Mouse (Mus musculus) limb, embryonic 14.5 days (tissue): ENCODE measurements around the gene Larp4b. TPM values are rescaled to one million over a fixed set of nuclear protein-coding genes. Genes with fewer than 3 reads are reported as not detected.

Experiments
- ATAC-seq: fragments of 200-750 bp; cut with Nextera tagmentation; 2 replicates; pipeline ENCODE4 v1.8.0; 2017; ENCODE audit warnings: low read depth, moderate number of reproducible peaks, moderate TSS enrichment; ENCODE audit not compliant: low FRiP score
- DNase-seq: peaks from one replicate; pipeline ENCODE4 v3.0.0-alpha.2; 2015; ENCODE audit warnings: low spot score
- H3K27ac ChIP-seq: fragments of 300-500 bp; sonication (generic); replicated peaks from 2 replicates; pipeline ENCODE4 v1.5.1; 2014; ENCODE audit warnings: low read depth, mild to moderate bottlenecking, low read length, moderate library complexity, mixed read lengths
- H3K27me3 ChIP-seq: fragments of 300-500 bp; sonication (generic); 2 replicates; pipeline ENCODE4 v1.6.1; 2014; ENCODE audit warnings: low read length, mixed read lengths; ENCODE audit not compliant: control insufficient read depth, insufficient read depth
- H3K36me3 ChIP-seq: fragments of 300-500 bp; sonication (generic); 2 replicates; pipeline ENCODE4 v1.6.1; 2014; ENCODE audit warnings: mild to moderate bottlenecking, low read length, moderate library complexity, mixed read lengths; ENCODE audit not compliant: control insufficient read depth, insufficient read depth
- H3K4me1 ChIP-seq: fragments of 300-500 bp; sonication (generic); 2 replicates; pipeline ENCODE4 v1.6.1; 2014; ENCODE audit warnings: antibody characterized with exemption, low read length, mixed read lengths; ENCODE audit not compliant: control insufficient read depth, insufficient read depth
- H3K4me2 ChIP-seq: fragments of 300-500 bp; sonication (generic); replicated peaks from 2 replicates; pipeline ENCODE4 v1.6.1; 2014; ENCODE audit warnings: low read depth, mild to moderate bottlenecking, low read length, moderate library complexity; ENCODE audit not compliant: severe bottlenecking
- H3K4me3 ChIP-seq: fragments of 300-500 bp; sonication (generic); replicated peaks from 2 replicates; pipeline ENCODE4 v1.5.1; 2014; ENCODE audit warnings: low read length
- H3K9ac ChIP-seq: fragments of 300-500 bp; sonication (generic); 2 replicates; pipeline ENCODE4 v1.6.1; 2014; ENCODE audit warnings: mild to moderate bottlenecking, low read depth, low read length, moderate library complexity; ENCODE audit not compliant: severe bottlenecking
- H3K9me3 ChIP-seq: fragments of 300-500 bp; sonication (generic); 2 replicates; pipeline ENCODE4 v1.6.1; 2016; ENCODE audit warnings: low read length; ENCODE audit not compliant: control insufficient read depth
- POLR2A ChIP-seq: fragments of 200-500 bp; IDR thresholded peaks from 2 replicates; pipeline ENCODE4 v1.8.0; 2012; ENCODE audit warnings: inconsistent platforms, mild to moderate bottlenecking, moderate library complexity, borderline replicate concordance; ENCODE audit not compliant: insufficient read depth, insufficient read length; ENCODE audit errors: extremely low read depth
- WGBS: fragments of 180-500 bp; shearing (Covaris S2); extraction: QIAGEN DNeasy Blood & Tissue Kit; methylation state at CpG from one replicate; pipeline ENCODE4 v1.1.7; 2014; 5-methylcytosine and 5-hydroxymethylcytosine counted together
- polyA plus RNA-seq, 2 experiments: library from polyadenylated mRNA; depleted of rRNA in 1 of 2; stranded (reverse) in 1 of 2; unstranded in 1 of 2; fragments of >200 nt; fragmentation: Nextera tagmentation in 1 of 2; extraction: Ambion mirVana in 1 of 2; gene quantifications; 2 replicates each; pipeline versions ENCODE4 v1.2.1 to v1.2.3; 2012 to 2014

Larp4b gene
- polyA plus RNA-seq, 2 experiments = 23.9 to 40.0 TPM

DNA sequence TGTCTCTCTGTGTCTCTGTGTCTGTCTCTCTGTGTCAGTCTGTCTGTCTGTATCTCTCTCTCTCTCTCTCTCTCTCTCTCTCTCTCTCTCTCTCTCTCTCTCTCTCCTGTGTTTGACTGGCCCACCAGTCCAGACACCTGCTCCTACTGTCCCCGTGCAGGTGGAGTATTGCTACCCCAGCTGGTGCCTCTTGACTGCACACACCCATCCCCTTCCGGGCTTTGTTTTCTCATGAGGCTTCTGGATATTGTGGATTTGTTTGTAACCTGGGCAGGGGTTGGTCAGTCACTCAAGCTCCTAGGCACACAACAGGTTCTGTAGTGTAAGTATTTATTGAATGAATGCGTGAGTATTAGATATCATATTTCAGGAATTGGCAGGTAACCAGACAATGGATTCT is 104.4 kb downstream of the Larp4b start:
- no peak overlapping the region for H3K4me2 ChIP-seq
- DNase-seq = no peak

DNA sequence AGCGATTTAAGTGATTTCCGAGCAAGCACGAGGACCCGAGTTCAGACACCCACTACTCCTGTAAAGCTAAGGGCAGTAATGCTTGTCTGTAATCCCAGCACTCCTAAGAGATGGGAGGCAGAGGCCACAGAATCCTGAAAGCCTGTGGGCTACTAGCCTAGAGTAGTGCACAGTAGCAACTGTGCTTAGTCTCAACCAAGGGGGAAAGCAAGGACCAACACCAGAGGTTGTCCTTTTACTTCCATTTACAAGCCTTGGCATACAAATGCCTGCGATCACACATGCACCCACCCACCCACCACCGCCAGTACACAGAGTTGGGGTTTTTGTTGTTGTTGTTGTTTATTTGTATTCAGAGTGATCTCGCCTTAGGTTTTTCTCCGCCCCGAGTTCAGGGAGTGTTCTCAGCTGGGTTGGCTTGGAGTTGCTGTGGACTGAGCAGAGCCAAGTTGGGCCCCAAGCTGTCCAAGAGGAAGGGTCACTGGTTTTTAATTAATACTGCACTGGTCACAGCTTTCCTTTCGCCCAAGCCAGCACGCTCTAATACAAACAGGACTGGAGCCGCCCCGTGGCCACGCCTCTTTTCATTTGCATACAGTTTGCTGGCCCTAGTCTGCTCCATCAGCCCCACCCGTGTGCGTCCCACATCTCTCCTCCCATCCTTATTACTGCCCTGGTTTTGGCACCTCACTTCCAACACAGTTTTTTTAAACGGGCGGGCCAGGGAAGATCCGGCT is 105.2 kb downstream of the Larp4b start:
- no peak for TF ChIP-seq POLR2A
- Histone ChIP-seq H3K4me1 (no peaks in the 10 kb centered on the region), H3K4me3 (0 out of 2 replicates have a peak overlapping the region, but pooled peaks have one; percentile 7), H3K9ac (no peak overlapping the region), H3K9me3 (no peaks in the 10 kb centered on the region), H3K36me3 (no peaks in the 10 kb centered on the region), H3K27ac (no peak overlapping the region), H3K4me2 (peak overlapping the region; percentile 38; the same call in 1 of the 2 replicates), H3K27me3 (no peaks in the 10 kb centered on the region)
- peak; percentile 60; the same call in 1 of the 2 replicates for ATAC-seq
- 32% methylated on average over 19 of the region's 19 CpGs for WGBS
- no peak for DNase-seq

More for the DNA sequence above, 104.4 kb downstream of the Larp4b start:
- no peaks in the 10 kb centered on the region for H3K4me1 ChIP-seq
- WGBS = 67% methylated on average over 3 of the region's 3 CpGs
- no peak for ATAC-seq
- H3K27me3 ChIP-seq = no peaks in the 10 kb centered on the region
- no peaks in the 10 kb centered on the region for H3K9me3 ChIP-seq
- no peak overlapping the region for H3K9ac ChIP-seq
- no peak overlapping the region for H3K27ac ChIP-seq
- no peaks in the 10 kb centered on the region for H3K36me3 ChIP-seq
- TF ChIP-seq POLR2A = no peak
- no peak overlapping the region for H3K4me3 ChIP-seq

DNA sequence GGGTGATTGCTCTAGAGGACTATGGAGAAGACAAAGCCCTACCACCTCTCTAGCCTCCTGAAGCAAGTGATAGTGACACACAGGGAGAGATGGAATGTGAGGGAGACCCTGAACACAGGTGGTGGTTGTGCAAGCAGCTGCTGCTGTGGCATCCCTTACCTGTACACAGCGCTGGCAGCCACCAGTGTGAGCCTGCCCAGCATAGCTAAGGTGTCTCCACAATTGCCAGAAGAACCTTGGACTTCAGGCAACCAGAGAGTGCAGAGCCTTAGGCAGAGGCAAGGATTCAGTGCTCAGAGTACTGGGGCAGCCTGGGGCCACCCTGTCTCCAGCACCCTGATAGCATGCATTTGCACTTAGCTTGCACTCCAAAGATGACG is 105.8 kb downstream of the Larp4b start:
- no peaks in the 10 kb centered on the region for H3K9me3 ChIP-seq
- ATAC-seq = no peak
- DNase-seq = no peak
- H3K4me3 ChIP-seq = 0 out of 2 replicates have a peak overlapping the region, but pooled peaks have one; percentile 7
- no peak overlapping the region for H3K27ac ChIP-seq
- no peaks in the 10 kb centered on the region for H3K4me1 ChIP-seq
- peak overlapping the region; percentile 38; the same call in 1 of the 2 replicates for H3K4me2 ChIP-seq
- no peaks in the 10 kb centered on the region for H3K36me3 ChIP-seq
- H3K9ac ChIP-seq = no peak overlapping the region
- TF ChIP-seq POLR2A = no peak
- WGBS = 35% methylated on average over 2 of the region's 2 CpGs
- no peaks in the 10 kb centered on the region for H3K27me3 ChIP-seq

DNA sequence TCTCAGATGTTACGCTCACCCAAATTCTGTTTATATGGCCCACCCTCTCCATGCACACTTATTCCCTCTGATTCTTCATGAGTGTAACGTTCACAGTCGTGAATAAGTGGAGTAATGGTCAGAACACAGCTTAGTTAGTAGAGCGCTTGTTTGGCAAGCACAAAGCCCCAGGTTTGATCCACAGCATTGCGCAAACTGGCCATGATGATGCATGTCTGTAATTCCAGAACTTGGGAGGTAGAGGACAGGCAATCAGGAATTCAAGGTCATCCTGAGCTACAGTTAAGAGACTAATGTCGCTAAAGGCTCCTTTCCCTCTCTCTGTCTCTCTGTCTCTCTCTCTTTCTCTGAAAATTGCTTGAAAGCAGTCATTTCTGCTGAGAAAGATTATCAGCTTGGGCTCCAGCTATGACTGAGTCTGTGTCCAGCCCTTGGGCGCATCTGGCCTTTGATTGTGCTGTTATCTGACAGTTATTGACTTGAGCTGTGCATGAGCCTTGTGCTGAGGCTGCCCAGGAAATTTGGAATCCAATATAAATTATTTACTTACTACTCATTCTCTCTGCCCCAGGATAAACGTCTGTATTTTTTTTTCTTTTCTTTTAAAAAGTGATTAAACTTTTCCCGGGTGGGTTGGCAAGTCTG is 129.2 kb downstream of the Larp4b start:
- ATAC-seq = no peak
- TF ChIP-seq POLR2A = no peak
- no peak for DNase-seq

More for the DNA sequence above, 129.2 kb downstream of the Larp4b start:
- no peaks in the 10 kb centered on the region for H3K27me3 ChIP-seq
- H3K4me3 ChIP-seq = no peak overlapping the region
- WGBS = 79% methylated on average over 9 of the region's 9 CpGs
- H3K4me2 ChIP-seq = no peak overlapping the region
- H3K9ac ChIP-seq = no peak overlapping the region
- H3K9me3 ChIP-seq = no peaks in the 10 kb centered on the region
- no peaks in the 10 kb centered on the region for H3K4me1 ChIP-seq
- no peaks in the 10 kb centered on the region for H3K36me3 ChIP-seq
- H3K27ac ChIP-seq = no peak overlapping the region

Other genes starting within 250 kb of the Larp4b start
- 16.2 and 17.2 TPM in 2 replicates for gene Wdr37, start 222.0 kb upstream of the Larp4b start, polyA plus RNA-seq (2012; rRNA removed)
- gene Wdr37, start 222.0 kb upstream of the Larp4b start, polyA plus RNA-seq (2014; fragmentation: Nextera tagmentation; extraction: Ambion mirVana) = 19.8 and 21.1 TPM in 2 replicates
- gene Idi1, start 208.4 kb upstream of the Larp4b start, polyA plus RNA-seq (2012; rRNA removed) = 31.0 and 35.7 TPM in 2 replicates
- 46.1 and 56.1 TPM in 2 replicates for gene Idi1, start 208.4 kb upstream of the Larp4b start, polyA plus RNA-seq (2014; fragmentation: Nextera tagmentation; extraction: Ambion mirVana)
- gene Gm9745, start 145.7 kb upstream of the Larp4b start, polyA plus RNA-seq (2012; rRNA removed) = not detected in 2 replicates
- not detected in 2 replicates for gene Gm9745, start 145.7 kb upstream of the Larp4b start, polyA plus RNA-seq (2014; fragmentation: Nextera tagmentation; extraction: Ambion mirVana)
- gene Idi2, start 141.0 kb upstream of the Larp4b start, polyA plus RNA-seq (2012; rRNA removed) = 0.04 TPM in 1 of 2 replicates, not detected in the other
- gene Idi2, start 141.0 kb upstream of the Larp4b start, polyA plus RNA-seq (2014; fragmentation: Nextera tagmentation; extraction: Ambion mirVana) = not detected in 2 replicates
- gene Gtpbp4, start 97.8 kb upstream of the Larp4b start, polyA plus RNA-seq (2012; rRNA removed) = 21.0 and 30.6 TPM in 2 replicates
- 76.1 and 78.3 TPM in 2 replicates for gene Gtpbp4, start 97.8 kb upstream of the Larp4b start, polyA plus RNA-seq (2014; fragmentation: Nextera tagmentation; extraction: Ambion mirVana)
- 11.1 and 13.0 TPM in 2 replicates for gene Dip2c, start 182.6 kb downstream of the Larp4b start, polyA plus RNA-seq (2012; rRNA removed)
- 10.6 and 11.5 TPM in 2 replicates for gene Dip2c, start 182.6 kb downstream of the Larp4b start, polyA plus RNA-seq (2014; fragmentation: Nextera tagmentation; extraction: Ambion mirVana)